In genomic region chr8:44934416-44934815, GRCm38 (mm10) we compare ENCODE assay signal across 9 mouse cellular contexts. TPM values are rescaled to one million over a fixed set of nuclear protein-coding genes. Genes with fewer than 3 reads are reported as not detected.
A peak's percentile ranks its signal among the peaks of the same experiment; 100 is the strongest.
DNase-seq lines count a peak whose midpoint lies in the region; ATAC-seq and TF ChIP-seq lines count a peak whose summit lies in the region.
"Had no signal": no experiment of that assay in that cellular context is flagged by ENCODE, and none has a peak within 500 bp of the region (broad histone marks: within the 10 kb centered on the region; RNA-seq: fewer than 3 reads in every experiment).

No protein-coding gene starts in this region.

- no peaks in the 10 kb centered on the region for H3K9me3 ChIP-seq in heart, embryonic 11.5 days (replicated peaks; ENCODE audit: control insufficient read depth, low read length)
- H3K9me3 ChIP-seq in ES-E14 (ENCODE audit: control insufficient read depth, insufficient read depth, low read depth, low read length), result no peaks in the 10 kb centered on the region
- no peaks in the 10 kb centered on the region for H3K9me3 ChIP-seq in hindbrain, embryonic 11.5 days (ENCODE audit: control insufficient read depth, low read length)

- no peak for DNase-seq in heart, postnatal 14 days
- DNase-seq in ES-E14 (ENCODE audit: low read depth, low spot score), result no peak
- DNase-seq in hindbrain, embryonic 11.5 days (ENCODE audit: low spot score), result no peak
- DNase-seq in lung, postnatal 36 days, result peak; percentile 12
- no peak for DNase-seq in right cerebral cortex, postnatal 25 days
- DNase-seq in thymus, postnatal 4 days, result no peak
- DNase-seq in urinary bladder, postnatal 36 days (ENCODE audit: low spot score in 2 of 2), result no peak

- H3K27ac ChIP-seq in heart, embryonic 11.5 days (ENCODE audit: low read depth, low read length), result peak overlapping the region; percentile 90; the same call in 1 of the 2 replicates
- no peak overlapping the region for H3K27ac ChIP-seq in ES-E14 (ENCODE audit: insufficient read depth, low read depth, low read length, poor library complexity, severe bottlenecking)
- H3K27ac ChIP-seq in hindbrain, embryonic 11.5 days (ENCODE audit: low read depth, low read length), result no peak overlapping the region; the same call in 1 of the 2 replicates

- in situ Hi-C loops in ES-E14 (cut with MboI; ENCODE audit: low sequenced_read_pairs in 2 of 2, unreplicated experiment in 2 of 2), result no loop called here

- ATAC-seq in heart, embryonic 11.5 days (replicated peaks; ENCODE audit: insufficient number of reproducible peaks, low FRiP score, low TSS enrichment), result no peak
- ATAC-seq in hindbrain, embryonic 11.5 days (ENCODE audit: low FRiP score), result no peak

- H3K4me3 ChIP-seq in heart, embryonic 11.5 days (ENCODE audit: low read depth, low read length), result peak overlapping the region; percentile 72
- peak overlapping the region; percentile 88 to 93 for H3K4me3 ChIP-seq in ES-E14 (ENCODE audit: insufficient read depth in 1 of 2, low read depth in 1 of 2, low read length in 2 of 2, poor library complexity in 1 of 2, severe bottlenecking in 1 of 2)
- H3K4me3 ChIP-seq in hindbrain, embryonic 11.5 days (ENCODE audit: low read depth, low read length), result peak overlapping the region; percentile 67

- 4% methylated on average over 13 of the region's 13 CpGs for WGBS in heart, embryonic 11.5 days (ENCODE audit: insufficient replicate concordance)
- WGBS in hindbrain, embryonic 11.5 days, result 4% methylated on average over 13 of the region's 13 CpGs

- H3K4me1 ChIP-seq in heart, embryonic 11.5 days (ENCODE audit: control insufficient read depth, insufficient read depth, low read length), result no peaks in the 10 kb centered on the region; the same call in none of the 2 replicates
- no peaks in the 10 kb centered on the region for H3K4me1 ChIP-seq in ES-E14 (ENCODE audit: control insufficient read depth in 2 of 2, insufficient read depth in 2 of 2, low read length in 2 of 2, poor library complexity in 1 of 2)
- no peaks in the 10 kb centered on the region for H3K4me1 ChIP-seq in hindbrain, embryonic 11.5 days (replicated peaks; ENCODE audit: control insufficient read depth, insufficient read depth, low read length)

- no peaks in the 10 kb centered on the region for H3K27me3 ChIP-seq in heart, embryonic 11.5 days (ENCODE audit: control insufficient read depth, insufficient read depth, low read length)
- no peaks in the 10 kb centered on the region for H3K27me3 ChIP-seq in hindbrain, embryonic 11.5 days (ENCODE audit: control insufficient read depth, insufficient read depth, low read length)
- H3K27me3 ChIP-seq: CH12.LX had no signal

- peak overlapping the region; percentile 83 for H3K4me2 ChIP-seq in heart, embryonic 11.5 days
- H3K4me2 ChIP-seq in hindbrain, embryonic 11.5 days (replicated peaks; ENCODE audit: low read depth, low read length), result peak overlapping the region; percentile 82

- H3K36me3 ChIP-seq in heart, embryonic 11.5 days (ENCODE audit: control insufficient read depth, insufficient read depth, low read length), result no peaks in the 10 kb centered on the region
- H3K36me3 ChIP-seq in ES-E14 (ENCODE audit: control insufficient read depth, insufficient read depth, low read length, poor library complexity, severe bottlenecking), result no peaks in the 10 kb centered on the region
- H3K36me3 ChIP-seq in hindbrain, embryonic 11.5 days (ENCODE audit: control insufficient read depth, insufficient read depth, low read length), result no peaks in the 10 kb centered on the region

- intact Hi-C loops in heart, postnatal 14 days (cut with DNase I), result no loop called here

- H3K9ac ChIP-seq in heart, embryonic 11.5 days (ENCODE audit: low read depth, low read length), result peak overlapping the region; percentile 84; the same call in 1 of the 2 replicates
- peak overlapping the region; percentile 66 for H3K9ac ChIP-seq in ES-E14 (ENCODE audit: insufficient read depth, low read depth, low read length, poor library complexity, severe bottlenecking)
- H3K9ac ChIP-seq in hindbrain, embryonic 11.5 days (ENCODE audit: low read depth, low read length), result peak overlapping the region; percentile 68; the same call in 1 of the 2 replicates

TF ChIP-seq in ES-E14, 5 proteins besides CTCF, POLR2A, EP300 and RAD21:
- TF ChIP-seq ZNF384 (IDR thresholded peaks at IDR 0.05; ENCODE audit: low read depth, low read length) (peak; percentile 48; the same call in 1 of the 2 replicates), ZC3H11A (IDR thresholded peaks at IDR 0.05; ENCODE audit: borderline replicate concordance, low read depth, low read length) (no peak), CHD2 (IDR thresholded peaks at IDR 0.05; ENCODE audit: low read depth, low read length) (no peak)
TF ChIP-seq in ES-E14: peak in this region for 1.

RNA-seq across cellular contexts. Expression of gene Fat1, which starts 0.8 kb away (rescaled TPM):
- 20.2 and 23.7 TPM in 2 replicates for polyA plus RNA-seq in heart, embryonic 11.5 days (2014; fragmentation: Nextera tagmentation; extraction: Ambion mirVana)
- 10 to 100 TPM; 23.6 to 24.9 TPM for total RNA-seq in heart, postnatal 14 days (2021)
- total RNA-seq in ES-E14 (2012; rRNA removed), result 196 and 265 TPM in 2 replicates
- polyA plus RNA-seq in hindbrain, embryonic 11.5 days (2014; fragmentation: Nextera tagmentation; extraction: Ambion mirVana), result 26.3 and 33.5 TPM in 2 replicates
